Mouse (Mus musculus) brain, embryonic 14.5 days (tissue): ENCODE results near the gene Kdelr3.

Experiments
- CTCF ChIP-seq: fragments of 200-500 bp; IDR thresholded peaks from 2 replicates; pipeline ENCODE4 v1.5.1; 2012; ENCODE audit warnings: inconsistent platforms, mild to moderate bottlenecking, moderate library complexity, borderline replicate concordance; ENCODE audit not compliant: insufficient read depth, insufficient read length; ENCODE audit errors: extremely low read depth
- POLR2A ChIP-seq: fragments of 200-500 bp; IDR thresholded peaks from 2 replicates; pipeline ENCODE4 v1.6.1; 2012; ENCODE audit warnings: mild to moderate bottlenecking, inconsistent platforms, borderline replicate concordance; ENCODE audit not compliant: poor library complexity, insufficient read depth, insufficient read length, severe bottlenecking; ENCODE audit errors: extremely low read depth

- TF ChIP-seq POLR2A (no peak), CTCF (no peak)
Observed at GRCm38 (mm10) chr15:79469577-79469976, 46.6 kb upstream of the Kdelr3 start.
